Mouse (Mus musculus) hindbrain, embryonic 14.5 days (tissue): Measurements from ENCODE around the gene Rexo2. TPM values are rescaled to one million over a fixed set of nuclear protein-coding genes. Genes with fewer than 3 reads are reported as not detected.
"Not testable (repeated sequence)": the region's sequence is repeated elsewhere in the genome, so short reads cannot be mapped to it uniquely, and the experiment has no call there.

Experiments used
- ATAC-seq: fragments of 200-750 bp; cut with Nextera tagmentation; 2 replicates; pipeline ENCODE4 v1.8.0; 2017; ENCODE audit warnings: moderate number of reproducible peaks, mild to moderate bottlenecking, moderate TSS enrichment, moderate library complexity; ENCODE audit not compliant: low FRiP score
- DNase-seq: peaks from one replicate; pipeline ENCODE4 v3.0.0-alpha.2; 2015; ENCODE audit warnings: low spot score
- H3K27ac ChIP-seq: fragments of 300-500 bp; sonication (generic); 2 replicates; pipeline ENCODE4 v1.5.1; 2014; ENCODE audit warnings: mild to moderate bottlenecking, moderate library complexity
- H3K27me3 ChIP-seq: fragments of 300-500 bp; sonication (generic); 2 replicates; pipeline ENCODE4 v1.6.1; 2014; ENCODE audit warnings: mild to moderate bottlenecking, low read length, mixed read lengths; ENCODE audit not compliant: control insufficient read depth, insufficient read depth
- H3K36me3 ChIP-seq: fragments of 300-500 bp; sonication (generic); replicated peaks from 2 replicates; pipeline ENCODE4 v1.6.1; 2014; ENCODE audit not compliant: control insufficient read depth, insufficient read depth
- H3K4me1 ChIP-seq: fragments of 300-500 bp; sonication (generic); replicated peaks from 2 replicates; pipeline ENCODE4 v1.6.1; 2014; ENCODE audit warnings: antibody characterized with exemption, low read length, mixed read lengths; ENCODE audit not compliant: control insufficient read depth, insufficient read depth
- H3K4me2 ChIP-seq: fragments of 300-500 bp; sonication (generic); replicated peaks from 2 replicates; pipeline ENCODE4 v1.6.1; 2014; ENCODE audit warnings: mild to moderate bottlenecking, moderate library complexity
- H3K4me3 ChIP-seq: fragments of 300-500 bp; sonication (generic); replicated peaks from 2 replicates; pipeline ENCODE4 v1.5.1; 2014; ENCODE audit warnings: mild to moderate bottlenecking, low read length
- H3K9ac ChIP-seq: fragments of 300-500 bp; sonication (generic); 2 replicates; pipeline ENCODE4 v1.6.1; 2014
- H3K9me3 ChIP-seq: fragments of 300-500 bp; sonication (generic); 2 replicates; pipeline ENCODE4 v1.6.1; 2016; ENCODE audit warnings: low read length; ENCODE audit not compliant: control insufficient read depth
- whole genome bisulfite sequencing: fragments of 180-500 bp; shearing (Covaris S2); extraction: QIAGEN DNeasy Blood & Tissue Kit; methylation state at CpG from one replicate; pipeline ENCODE4 v1.1.7; 2014; 5-methylcytosine and 5-hydroxymethylcytosine counted together
- polyA plus RNA-seq: library from polyadenylated mRNA; unstranded; fragments of >200 nt; fragmentation: Nextera tagmentation; extraction: Ambion mirVana; gene quantifications from 2 replicates; pipeline ENCODE4 v1.2.1, GENCODE M21; 2014

Gene Rexo2
- polyA plus RNA-seq: 83.7 and 98.8 TPM in 2 replicates

DNA sequence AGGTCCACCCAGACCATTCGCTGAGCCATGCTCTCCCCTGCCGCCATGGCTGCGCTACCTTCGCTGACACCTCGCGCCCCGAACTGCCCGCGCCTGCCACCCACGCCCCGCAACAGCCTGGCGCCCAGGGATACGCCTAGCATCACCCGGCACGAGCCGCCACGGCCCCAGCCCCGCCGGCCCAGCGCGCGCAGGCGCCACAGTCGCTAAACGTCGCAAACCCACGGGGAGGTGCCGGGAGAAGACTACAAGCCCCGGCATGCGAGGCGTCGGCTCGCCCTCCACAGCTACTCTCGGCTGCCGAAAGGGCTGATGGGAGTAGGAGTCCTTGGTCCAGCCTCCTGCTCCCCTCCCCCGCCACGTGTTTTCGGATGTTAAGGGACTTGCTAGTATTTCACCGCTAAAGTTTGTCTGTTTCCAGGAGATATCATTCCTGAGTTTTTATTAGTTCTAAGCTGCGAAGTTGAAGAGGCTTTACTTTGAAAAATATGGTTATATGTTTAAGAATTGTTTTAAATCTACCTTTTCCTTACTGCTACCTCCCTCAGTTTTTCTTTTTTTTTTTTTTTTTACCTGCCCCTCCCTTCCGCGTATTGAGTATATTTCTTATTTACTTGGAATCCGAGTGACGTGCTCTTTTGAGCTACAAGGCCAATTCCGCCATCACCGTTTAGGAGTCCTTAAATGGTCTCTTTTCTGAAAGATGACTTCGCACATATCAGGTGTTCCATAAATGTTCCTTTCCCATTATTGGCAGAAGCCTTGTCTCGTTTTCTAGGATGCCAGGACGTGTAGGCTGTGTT, at the start of gene Rexo2:
Gene Rexo2 (minus strand): TSS at position 213 of the 803 bp plus-strand sequence.
- Histone ChIP-seq H3K9me3 (no peaks in the 10 kb centered on the region), H3K4me2 (peak within 1 kb of the TSS; percentile 86), H3K27ac (no peak within 1 kb of the TSS), H3K4me3 (peak within 1 kb of the TSS; percentile 85), H3K9ac (peak within 1 kb of the TSS; percentile 84), H3K27me3 (no peaks in the 10 kb centered on the region), H3K36me3 (0 out of 2 replicates have a peak, but pooled peaks cover 12% of the 10 kb centered on the region), H3K4me1 (no peaks in the 10 kb centered on the region)
- peak; percentile 100 for ATAC-seq
- DNase-seq: peak; percentile 91
- WGBS: 2% methylated on average over 49 of the region's 49 CpGs

GRCm38 (mm10) chr9:48526520-48526919, 46.1 kb upstream of the Rexo2 start:
- Histone ChIP-seq H3K27me3 (no peaks in the 10 kb centered on the region), H3K27ac (no peak overlapping the region), H3K4me3 (no peak overlapping the region), H3K36me3 (no peaks in the 10 kb centered on the region), H3K9me3 (no peaks in the 10 kb centered on the region), H3K9ac (no peak overlapping the region), H3K4me1 (no peaks in the 10 kb centered on the region), H3K4me2 (no peak overlapping the region)
- DNase-seq (no peak), ATAC-seq (no peak)
- WGBS: 91% methylated on average over 4 of the region's 4 CpGs

GRCm38 (mm10) chr9:48525566-48525965, 45.1 kb upstream of the Rexo2 start:
- Histone ChIP-seq H3K27ac (no peak overlapping the region), H3K27me3 (no peaks in the 10 kb centered on the region), H3K9ac (no peak overlapping the region), H3K9me3 (no peaks in the 10 kb centered on the region), H3K4me2 (no peak overlapping the region), H3K36me3 (no peaks in the 10 kb centered on the region), H3K4me1 (no peaks in the 10 kb centered on the region), H3K4me3 (no peak overlapping the region)
- DNase-seq (no peak), ATAC-seq (no peak)
- 14% methylated on average over 1 of the region's 1 CpGs for WGBS

- WGBS: no CpG with 5 or more reads among the region's 7 CpGs
- not testable (repeated sequence) for H3K9ac ChIP-seq, H3K4me1 ChIP-seq, H3K27me3 ChIP-seq, H3K9me3 ChIP-seq, H3K4me2 ChIP-seq, H3K4me3 ChIP-seq, H3K36me3 ChIP-seq, ATAC-seq, H3K27ac ChIP-seq, DNase-seq
Observed at GRCm38 (mm10) chr9:48520405-48520804, 40.0 kb upstream of the Rexo2 start.

DNA sequence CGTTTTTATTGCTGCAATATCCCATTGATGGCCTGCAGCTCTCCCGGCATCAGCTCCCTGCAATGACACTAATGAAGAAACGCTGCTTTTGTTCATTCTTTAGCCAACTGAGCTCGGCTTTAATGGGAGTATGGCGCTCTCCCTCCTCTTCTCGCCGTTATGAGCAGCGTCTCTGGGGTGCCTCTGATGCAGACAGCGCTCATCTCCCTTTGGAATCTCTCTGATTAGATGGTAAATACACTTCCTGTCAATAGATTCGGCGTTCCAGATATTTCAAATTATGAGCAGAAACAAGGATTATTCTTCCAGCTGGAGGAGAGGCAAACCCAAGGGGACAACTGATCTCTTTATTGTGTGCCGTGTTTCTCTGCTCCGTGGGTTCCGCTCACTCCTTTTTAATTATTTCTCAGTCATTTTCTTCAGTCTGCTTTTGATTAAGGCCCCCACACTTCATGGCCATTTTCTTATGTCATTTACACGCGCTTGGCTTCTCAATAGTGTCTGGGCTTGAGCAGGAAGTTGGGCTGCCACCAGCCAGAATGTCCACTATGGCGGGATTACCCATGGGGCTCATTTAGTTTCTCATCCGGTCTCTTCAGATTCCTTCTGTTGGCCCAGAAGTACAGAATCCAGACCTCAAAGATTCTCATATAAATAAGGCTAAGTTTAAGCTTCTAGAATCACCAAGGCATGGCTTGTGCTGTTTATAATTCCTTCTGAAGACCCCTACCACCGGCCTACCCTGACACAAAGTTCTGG, 37.1 kb upstream of the Rexo2 start:
- Histone ChIP-seq H3K27ac (peak overlapping the region; percentile 74), H3K4me1 (0 out of 2 replicates have a peak, but pooled peaks cover 9% of the 10 kb centered on the region), H3K4me3 (no peak overlapping the region), H3K9ac (no peak overlapping the region; the same call in 1 of the 2 replicates), H3K9me3 (no peaks in the 10 kb centered on the region), H3K4me2 (peak overlapping the region; percentile 34), H3K36me3 (no peaks in the 10 kb centered on the region), H3K27me3 (no peaks in the 10 kb centered on the region)
- 44% methylated on average over 19 of the region's 19 CpGs for WGBS
- peak; percentile 46 for DNase-seq
- ATAC-seq: no peak; the same call in 1 of the 2 replicates

DNA sequence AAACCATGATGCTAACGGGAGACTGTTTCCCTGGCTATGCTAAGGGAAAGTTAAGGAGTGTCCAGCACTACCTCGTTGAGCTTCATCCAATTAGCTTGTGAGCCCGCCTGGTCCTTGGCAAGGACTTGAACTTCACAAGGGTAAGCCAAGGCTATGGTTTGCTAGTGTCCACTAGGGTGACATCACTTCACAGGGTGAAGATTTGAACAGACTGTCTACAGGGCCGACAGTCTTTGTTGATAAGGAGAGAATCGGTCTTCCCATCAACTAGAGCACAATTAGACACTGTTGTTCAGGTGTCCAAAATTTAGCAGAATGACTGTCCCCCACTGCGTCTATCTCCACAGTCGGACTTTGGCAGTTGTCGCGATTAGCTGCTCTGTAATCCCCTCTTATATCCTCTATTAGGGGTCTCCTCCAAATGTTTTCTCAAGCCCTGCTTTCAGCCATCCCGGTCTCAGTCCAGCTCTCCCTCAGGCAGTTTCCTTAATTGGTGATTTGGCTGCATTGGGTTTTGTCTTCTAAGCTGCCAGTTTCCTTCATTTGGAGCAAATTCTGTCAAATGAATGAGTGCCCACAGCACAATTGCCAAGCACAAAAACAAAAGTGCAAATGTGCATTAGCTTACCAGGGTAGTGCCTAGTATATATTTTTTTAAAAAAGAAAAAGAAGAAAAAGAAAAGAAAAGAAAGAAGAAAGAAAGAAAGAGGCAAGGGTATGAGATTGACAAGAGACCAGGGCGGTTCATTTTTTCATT, 36.4 kb upstream of the Rexo2 start:
- Histone ChIP-seq H3K4me2 (peak overlapping the region; percentile 34), H3K36me3 (no peaks in the 10 kb centered on the region), H3K9ac (no peak overlapping the region; the same call in 1 of the 2 replicates), H3K27me3 (no peaks in the 10 kb centered on the region), H3K9me3 (no peaks in the 10 kb centered on the region), H3K27ac (peak overlapping the region; percentile 74), H3K4me1 (0 out of 2 replicates have a peak, but pooled peaks cover 9% of the 10 kb centered on the region), H3K4me3 (no peak overlapping the region)
- ATAC-seq (no peak), DNase-seq (no peak)
- 79% methylated on average over 11 of the region's 11 CpGs for WGBS

DNA sequence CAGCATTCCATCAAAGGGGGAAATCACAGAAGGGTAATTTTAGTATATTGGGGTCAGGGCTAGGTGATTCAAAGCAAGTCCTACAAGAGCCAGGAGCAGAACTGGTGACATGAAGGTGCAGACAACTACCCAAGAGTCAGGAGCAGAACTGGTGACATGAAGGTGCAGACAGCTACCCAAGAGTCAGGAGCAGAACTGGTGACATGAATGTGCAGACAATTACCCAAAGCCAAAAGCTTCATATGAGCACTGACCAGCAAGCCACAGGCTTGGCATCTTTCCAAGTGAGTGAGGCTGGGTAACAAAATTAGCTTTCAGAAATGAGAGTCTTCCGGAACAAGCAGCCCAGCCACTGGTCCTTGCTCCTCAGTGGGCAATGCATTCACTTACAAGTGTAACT, 34.9 kb upstream of the Rexo2 start:
- 48% methylated on average over 1 of the region's 1 CpGs for WGBS
- Histone ChIP-seq H3K9me3 (no peaks in the 10 kb centered on the region), H3K36me3 (no peaks in the 10 kb centered on the region), H3K4me1 (0 out of 2 replicates have a peak, but pooled peaks cover 9% of the 10 kb centered on the region), H3K9ac (no peak overlapping the region), H3K27ac (no peak overlapping the region), H3K4me3 (no peak overlapping the region), H3K27me3 (no peaks in the 10 kb centered on the region), H3K4me2 (no peak overlapping the region)
- DNase-seq: no peak
- ATAC-seq: no peak

DNA sequence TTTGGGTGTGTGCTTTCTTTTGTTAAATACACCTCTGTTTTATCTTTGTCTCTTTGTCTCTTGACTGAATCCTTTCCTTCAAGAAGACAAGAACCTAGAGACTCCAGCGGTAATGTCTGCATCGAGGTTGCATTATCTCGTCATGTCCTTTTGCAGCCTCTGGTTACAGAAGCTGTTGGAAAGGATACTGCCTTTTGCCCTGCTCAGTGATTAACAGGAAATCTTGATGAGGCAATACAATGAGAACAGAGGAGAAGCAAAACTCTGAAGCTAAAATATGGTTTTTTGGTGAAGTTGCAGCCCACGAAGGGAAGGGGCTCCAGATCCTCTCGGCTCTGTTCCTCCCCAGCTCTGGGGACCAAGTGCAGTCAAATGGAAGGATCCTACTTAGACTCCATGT, 29.7 kb upstream of the Rexo2 start:
- no peak overlapping the region for H3K4me3 ChIP-seq
- no peak overlapping the region for H3K27ac ChIP-seq
- no peaks in the 10 kb centered on the region for H3K27me3 ChIP-seq
- DNase-seq (no peak), ATAC-seq (no peak)
- no peaks in the 10 kb centered on the region for H3K9me3 ChIP-seq
- H3K4me2 ChIP-seq: no peak overlapping the region
- no peaks in the 10 kb centered on the region for H3K4me1 ChIP-seq
- no peaks in the 10 kb centered on the region for H3K36me3 ChIP-seq
- 93% methylated on average over 5 of the region's 5 CpGs for WGBS
- no peak overlapping the region for H3K9ac ChIP-seq
